Mouse (Mus musculus) frontal cortex, postnatal 14 days (tissue): Measurements from ENCODE around the gene Gm5678.

Experiments used
- DNase-seq, 2 experiments: peaks; one replicate each; pipeline ENCODE4 v3.0.0; 2022; ENCODE audit warnings: low spot score in 2 of 2

Gm5678 gene

DNA sequence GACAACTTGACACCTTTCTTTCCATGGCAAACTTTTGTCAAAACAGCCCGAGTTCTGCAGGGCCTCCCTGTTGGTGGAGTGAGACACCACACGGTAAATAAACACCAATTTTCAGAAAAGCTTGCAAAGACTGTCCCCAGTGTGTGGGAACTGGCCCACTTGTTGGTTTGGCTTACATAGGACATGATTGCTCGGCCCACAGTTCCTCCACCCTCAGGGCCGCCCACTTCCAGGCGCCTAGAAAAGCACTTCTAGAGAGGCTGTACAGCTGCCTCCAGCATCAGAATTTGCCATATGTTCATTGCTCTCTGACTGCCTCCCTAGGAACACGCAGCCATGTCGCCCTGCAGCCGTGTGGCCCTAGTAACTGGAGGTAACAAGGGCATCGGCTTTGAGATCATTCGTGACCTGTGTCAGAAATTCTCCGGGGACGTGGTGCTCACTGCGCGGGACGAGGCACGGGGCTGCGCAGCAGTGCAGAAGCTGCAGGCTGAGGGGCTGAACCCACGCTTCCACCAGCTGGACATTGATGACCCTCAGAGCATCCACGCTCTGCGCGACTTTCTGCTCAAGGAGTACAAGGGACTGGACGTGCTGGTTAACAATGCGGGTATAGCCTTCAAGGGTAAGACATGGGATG lies at the start of gene Gm5678:
TSS of gene Gm5678 (plus strand) at position 337 of the 640 bp plus-strand sequence.
- DNase-seq, result no peak

DNA sequence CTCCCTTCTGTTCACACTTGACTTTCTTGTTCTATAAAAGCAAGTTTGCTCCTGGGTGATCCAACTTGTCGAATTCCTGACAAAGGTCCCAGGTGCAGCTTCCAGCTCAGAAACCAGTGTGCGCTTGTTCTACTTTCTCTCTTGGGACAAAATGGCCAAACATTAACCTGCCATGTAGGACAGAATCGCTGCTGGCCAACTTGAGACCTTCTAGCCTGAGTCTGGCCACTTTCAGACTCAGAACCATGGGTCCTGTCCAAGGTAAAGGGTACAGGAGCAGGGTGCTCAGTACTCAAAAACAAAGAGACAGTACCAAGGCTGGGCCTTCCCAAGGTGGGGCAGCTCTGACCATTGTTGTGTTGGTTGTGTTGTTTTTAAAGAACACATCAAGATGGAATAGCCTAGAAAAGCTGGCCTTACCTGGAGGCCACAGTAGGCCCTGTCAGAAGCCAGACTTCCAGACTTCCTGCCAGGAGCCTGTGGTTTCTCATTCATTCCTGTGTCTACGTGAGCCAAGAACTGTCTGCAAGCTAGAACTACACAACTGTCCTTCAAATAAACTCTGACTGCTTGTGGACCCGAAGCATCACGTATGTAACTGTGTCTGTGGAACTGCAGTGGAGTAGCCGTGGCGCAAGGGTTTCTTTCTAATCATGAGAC lies 49.4 kb upstream of the Gm5678 start:
- DNase-seq, result no peak

DNA sequence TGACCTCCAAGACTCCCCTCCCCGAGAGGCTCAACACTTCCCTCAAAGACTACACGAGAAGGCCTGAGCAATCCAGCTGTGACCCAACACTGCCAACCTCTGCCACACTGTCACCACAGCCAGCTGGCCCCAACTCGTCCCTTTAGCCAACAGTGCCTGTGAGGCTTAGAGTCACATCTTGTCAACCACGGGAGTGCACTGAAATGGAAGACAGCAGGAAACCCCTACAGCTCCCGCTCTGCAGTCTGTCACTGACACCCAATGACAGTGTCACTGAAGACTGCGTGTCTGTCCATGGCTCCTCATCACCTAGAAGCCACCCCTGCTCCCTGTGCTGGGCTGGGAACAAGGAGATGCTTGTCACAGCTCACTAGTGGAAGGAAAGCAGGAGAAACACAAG lies 46.8 kb upstream of the Gm5678 start:
- no peak for DNase-seq

DNA sequence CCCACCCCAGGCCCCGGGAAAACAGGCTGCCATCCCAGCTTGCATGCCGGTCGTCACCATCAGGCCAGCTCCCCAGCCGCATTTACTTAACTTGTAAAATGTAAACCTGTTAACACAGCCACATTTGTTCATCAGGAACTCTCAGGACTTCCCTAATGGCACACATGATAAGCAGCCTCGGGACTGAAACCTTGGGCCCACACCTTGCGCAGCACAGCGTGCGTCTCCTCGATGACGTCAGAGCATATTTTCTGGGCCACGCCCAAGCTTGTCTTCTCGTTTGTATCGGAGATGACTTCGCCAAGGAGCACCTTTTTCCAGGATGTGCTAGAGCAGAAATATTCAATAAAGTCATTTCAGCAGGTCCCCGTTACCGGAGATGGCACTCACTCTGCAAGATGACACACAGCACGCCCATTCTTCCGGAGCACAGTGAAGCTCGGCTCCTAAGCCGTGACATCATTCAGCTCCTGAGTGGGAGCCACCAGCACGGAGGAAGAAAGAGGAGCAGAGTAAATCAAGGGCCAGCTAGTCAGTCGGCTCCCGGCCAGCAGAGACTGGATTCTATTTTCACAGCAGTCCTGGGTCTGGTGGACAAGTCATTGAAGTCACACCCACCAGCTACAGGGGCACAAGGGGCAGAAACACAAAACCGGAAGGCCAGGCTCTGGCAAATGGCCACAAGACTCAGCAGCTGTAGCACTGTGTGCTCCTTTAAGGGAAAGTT lies 42.8 kb upstream of the Gm5678 start:
- DNase-seq, result no peak

DNA sequence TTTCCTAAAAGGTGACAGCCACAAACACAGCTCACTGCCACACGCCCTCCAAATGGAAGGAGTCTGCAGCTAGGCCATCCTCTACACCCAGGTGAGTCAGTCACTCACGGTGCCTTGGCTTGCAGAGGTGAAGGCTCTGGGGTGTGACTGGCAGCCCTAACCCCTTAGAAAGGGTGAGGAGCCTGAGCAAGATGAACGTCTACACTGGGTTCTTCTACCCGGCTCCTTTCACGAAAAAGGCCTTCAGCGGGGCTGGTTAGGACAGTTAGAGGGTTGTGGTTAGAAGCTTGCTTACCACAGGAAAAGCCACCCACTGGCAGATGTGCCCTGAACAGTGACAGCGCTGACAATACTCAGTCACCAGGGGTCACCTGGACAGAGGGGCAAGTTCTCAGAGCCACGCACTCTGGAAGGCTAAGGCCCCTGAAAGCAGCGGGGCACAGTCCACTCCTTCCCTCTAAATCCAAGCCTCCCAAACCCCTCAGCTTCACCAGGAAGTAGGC lies 42.1 kb upstream of the Gm5678 start:
- no peak for DNase-seq

DNA sequence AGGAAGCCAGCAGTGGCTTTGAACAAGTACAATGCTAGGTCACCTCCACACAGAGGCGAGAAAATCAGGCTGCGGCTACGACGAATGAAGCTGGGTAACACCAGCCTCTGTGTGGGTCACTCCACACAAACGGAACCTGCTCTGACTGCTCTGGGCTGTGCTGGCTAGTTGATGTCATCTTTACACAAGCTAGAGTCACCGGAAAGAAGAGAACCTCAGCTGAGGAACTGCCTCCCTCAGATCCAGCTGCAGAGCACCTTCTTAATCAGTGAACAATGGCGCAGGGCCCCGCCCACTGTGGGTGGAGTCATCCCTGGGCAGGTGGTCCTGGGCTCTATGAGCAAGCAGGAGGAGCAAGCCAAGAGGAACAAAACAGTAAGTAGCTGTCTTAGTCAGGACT lies 41.5 kb upstream of the Gm5678 start:
- DNase-seq, result no peak

DNA sequence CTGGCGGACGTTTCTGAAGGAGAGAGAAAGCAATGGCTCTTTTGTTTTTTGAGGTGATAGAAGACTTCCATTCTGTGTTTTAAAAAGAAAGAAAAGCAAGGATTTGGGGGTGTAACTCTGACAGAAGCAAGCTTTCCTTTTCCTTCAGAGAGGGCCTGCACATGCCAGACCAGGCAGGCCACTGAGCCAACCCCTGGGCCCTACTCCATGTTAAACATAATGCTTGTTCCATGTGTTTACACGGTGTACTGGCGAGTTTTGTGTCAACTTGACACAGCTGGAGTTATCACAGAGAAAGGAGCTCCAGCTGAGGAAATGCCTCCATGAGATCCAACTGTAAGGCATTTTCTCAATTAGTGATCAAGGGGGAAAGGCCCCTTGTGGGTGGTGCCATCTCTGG lies 39.6 kb upstream of the Gm5678 start:
- no peak for DNase-seq

DNA sequence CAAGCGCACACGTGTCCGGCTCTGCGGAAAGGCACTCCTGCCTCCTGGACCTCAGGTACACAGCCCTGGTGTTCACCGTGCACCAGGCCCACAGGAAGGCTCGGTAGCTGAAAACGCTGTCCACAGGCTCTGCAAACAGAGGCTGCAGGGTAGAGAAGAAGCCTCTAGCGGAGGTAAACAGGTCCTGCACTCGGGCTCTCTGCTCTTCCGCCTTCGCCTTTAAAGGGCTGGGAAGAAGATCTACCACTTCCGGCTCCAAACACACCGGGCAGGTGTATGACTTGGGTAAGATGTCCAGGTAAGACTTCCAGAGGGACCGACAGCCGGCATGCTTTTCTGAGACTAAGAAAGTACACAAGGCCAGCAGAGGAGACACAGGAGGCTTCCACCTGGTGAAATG lies 37.0 kb upstream of the Gm5678 start:
- no peak for DNase-seq

DNA sequence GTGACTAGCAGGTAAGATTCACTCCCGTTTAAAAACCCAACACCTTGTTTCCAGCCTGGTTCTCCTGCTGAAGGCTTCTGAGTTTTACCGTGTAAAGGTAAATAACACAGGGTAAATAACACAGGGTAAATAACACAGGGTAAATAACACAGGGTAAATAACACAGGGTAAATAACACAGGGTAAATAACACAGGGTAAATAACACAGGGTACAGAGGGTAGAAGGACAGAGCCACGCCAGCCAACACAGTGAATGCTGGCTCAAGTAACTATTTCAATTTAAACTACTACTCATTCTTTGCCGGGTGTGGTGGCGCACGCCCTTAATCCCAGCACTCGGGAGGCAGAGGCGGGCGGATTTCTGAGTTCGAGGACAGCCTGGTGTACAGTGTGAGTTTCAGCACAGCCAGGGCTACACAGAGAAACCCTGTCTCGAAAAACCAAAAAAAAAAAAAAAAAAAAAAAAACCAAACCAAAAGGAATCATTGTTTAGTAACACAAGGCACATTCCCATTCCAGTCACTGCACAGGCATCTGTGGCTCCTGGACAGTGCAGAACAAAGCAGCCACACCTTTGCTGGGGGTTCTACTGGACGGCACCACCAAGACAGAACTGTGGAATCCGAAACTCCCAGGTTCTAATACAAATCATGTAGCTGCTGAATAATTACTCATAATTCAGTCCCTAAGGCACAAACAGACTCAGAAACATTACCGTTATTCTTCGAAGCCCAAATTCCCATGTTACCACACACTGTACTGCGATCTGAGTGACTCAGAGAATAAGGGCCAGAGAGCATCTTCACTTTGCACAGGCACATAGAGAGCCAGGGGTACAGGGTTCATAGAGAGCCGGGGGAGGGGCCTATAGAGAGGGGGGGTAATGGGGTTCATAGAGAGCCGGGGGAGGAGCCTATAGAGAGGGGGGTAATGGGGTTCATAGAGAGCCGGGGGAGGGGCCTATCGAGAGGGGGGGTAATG lies 36.2 kb upstream of the Gm5678 start:
- no peak for DNase-seq

DNA sequence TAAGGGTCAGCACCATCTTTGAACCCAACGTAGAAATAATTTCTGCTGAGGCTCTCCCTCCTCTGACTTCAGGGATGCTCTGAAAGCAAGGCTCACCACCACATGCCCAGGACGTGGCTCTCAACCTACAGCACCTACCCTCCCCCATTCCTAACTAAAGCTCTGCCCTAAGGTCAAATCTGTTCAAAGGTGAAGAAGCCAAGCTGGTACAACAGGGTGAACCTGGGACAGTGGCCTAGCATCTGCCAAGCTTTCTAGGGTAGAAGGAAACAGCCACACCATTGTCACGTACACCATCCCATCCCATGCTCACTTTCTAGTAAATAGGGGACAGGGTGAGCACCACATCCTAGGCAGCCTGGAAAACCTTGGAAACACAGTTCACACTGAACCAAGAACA lies 35.2 kb upstream of the Gm5678 start:
- no peak for DNase-seq

DNA sequence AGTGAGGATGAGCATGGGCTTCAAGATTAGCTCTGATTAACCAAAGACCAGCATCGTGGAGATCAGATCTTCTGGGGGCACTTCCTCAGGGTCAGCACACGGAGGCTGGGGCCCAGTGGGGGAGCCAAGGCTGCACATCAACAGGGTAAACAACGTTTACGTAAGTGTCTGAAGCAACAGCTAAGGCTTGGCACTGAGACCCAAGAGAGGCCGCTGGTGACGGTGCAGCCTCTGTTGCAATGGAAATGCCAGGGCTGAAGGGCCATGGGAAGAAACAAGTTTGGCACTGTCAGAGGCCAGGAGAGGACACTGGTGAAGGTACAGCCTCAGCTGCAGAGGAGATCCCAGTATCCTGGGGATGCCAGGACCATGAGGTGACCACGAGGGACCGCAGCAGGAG lies 34.5 kb upstream of the Gm5678 start:
- DNase-seq, result no peak

DNA sequence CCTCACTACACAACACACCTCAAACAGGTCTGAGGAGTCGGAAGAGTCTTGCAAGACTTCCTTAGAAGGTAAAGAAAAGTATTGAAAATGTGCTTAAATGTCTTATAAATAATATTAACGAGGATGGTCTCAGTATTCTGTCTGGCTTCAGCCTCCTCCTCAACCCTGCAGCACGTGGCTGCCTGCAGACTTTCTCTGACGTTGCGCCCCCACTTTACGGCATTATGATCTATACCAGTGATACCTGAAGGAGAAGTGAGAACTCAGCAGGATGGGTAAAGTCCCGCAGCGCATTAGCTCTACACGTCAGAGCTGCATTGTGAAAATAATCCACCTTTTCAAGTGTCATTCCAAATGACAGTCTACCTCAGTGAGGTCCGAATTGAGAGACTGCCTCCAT lies 33.4 kb upstream of the Gm5678 start:
- no peak for DNase-seq

DNA sequence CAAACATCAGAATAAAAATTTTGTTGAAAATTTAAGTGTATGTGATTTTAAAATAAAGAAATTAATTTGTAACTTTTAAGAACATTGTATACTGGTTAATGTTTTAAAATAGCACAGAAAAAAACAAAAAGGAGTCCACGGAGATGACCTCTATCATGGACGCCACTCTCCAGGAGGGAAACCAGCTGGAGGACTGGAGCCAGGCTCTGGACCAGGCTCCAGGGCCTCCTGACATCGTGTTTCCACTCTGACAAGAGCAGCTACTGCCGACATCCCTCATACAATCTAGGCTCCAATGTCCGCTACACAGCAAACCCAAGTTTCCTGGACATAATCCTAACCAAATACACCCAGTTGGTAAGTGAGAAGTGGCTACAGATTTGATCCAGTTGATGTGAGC lies 32.1 kb upstream of the Gm5678 start:
- no peak for DNase-seq

DNA sequence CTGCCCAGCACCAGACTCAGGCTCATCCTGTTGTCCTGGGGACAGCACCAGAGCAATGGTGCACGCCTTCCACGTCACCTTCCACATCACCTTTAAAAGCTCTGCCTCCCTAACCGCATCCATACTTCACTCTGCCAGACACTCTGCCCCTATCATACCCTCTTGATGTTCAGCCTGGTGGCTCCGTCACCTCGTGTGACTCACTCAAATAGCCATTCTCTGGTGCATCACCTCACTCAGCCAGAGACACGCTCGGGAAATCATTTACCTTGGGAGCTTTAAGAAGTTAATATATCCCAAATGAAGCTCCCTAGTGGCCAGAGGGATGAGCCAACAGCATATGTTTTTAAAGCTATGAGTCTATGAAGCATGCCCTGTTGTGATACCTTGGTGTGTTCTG lies 31.1 kb upstream of the Gm5678 start:
- DNase-seq, result no peak

DNA sequence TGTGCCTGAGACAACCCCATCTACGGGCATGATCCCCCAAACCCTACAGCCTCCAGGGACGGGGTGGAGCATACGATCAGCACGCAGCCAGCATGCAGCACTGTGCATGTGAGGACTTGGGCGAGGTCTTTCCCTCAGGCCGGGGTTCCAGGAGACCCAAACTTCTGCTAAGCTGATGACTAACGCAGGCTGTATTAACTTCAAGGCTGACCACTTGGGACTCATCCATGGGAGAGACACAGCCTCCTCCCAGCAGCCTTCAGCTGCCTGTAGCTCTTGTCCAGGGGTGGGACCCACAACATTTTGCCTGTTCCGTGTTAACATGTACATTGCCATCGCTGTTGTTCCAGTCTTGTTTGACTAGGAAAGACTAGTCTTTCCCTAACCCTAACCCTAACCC lies 30.3 kb upstream of the Gm5678 start:
- no peak for DNase-seq

DNA sequence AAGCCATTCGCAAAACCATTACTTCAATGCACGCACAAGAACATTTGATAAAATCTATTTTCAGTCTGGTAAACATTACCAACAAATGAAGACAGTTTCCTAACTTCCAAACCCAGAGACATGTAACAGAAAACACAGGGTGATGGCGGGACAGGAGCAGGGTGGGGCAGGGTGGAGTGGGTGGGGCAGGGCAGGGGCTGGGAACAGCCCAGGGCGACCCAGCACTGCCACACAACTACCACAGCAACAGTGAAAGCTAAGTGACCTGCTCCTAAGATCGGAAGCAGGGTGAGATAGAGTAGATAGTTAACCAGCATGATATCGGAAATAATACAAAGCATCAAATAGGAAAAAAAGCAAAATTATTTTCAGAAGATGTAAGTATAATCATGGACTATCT lies 28.4 kb upstream of the Gm5678 start:
- DNase-seq, result no peak

DNA sequence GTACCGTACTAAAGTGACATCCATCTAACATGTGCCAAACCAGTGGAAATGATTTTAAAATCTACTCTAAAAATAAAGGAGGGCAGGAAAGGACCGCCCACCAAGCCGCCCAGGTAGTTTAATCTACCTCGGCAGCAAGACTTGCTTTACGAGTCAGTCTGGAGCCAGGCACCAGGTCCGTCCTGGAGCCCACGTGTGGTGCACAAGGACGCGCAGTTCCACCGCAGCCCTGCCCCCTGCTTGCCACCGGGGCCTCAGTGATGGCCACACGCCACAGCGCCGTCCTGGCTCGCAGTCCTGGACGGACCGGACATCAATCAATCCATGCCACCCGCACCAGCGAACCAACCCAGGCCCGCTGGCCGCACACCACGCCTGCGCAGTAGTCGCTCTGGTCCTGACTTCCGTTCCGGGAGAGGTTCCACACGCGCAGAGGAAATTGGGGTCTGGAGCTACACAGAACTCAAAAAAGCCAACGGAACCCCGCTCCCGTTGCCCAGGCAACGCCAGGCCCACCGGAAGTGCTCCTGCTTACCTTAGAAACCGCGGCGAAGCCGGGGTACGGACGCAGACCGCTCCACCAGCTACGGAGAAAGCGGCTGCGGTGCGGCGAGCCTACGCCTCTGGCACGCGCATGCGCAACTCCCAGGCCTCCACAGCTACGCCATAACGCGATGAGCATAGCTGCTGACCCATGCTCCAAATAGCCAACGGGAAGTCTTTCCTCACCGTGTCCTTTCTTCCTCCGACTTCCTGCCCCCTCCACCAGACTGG lies 24.3 kb upstream of the Gm5678 start, which contains the start of gene Setd4:
TSS of gene Setd4 (minus strand) at position 625 of the 774 bp plus-strand sequence.
- peak; percentile 89 to 91 for DNase-seq

DNA sequence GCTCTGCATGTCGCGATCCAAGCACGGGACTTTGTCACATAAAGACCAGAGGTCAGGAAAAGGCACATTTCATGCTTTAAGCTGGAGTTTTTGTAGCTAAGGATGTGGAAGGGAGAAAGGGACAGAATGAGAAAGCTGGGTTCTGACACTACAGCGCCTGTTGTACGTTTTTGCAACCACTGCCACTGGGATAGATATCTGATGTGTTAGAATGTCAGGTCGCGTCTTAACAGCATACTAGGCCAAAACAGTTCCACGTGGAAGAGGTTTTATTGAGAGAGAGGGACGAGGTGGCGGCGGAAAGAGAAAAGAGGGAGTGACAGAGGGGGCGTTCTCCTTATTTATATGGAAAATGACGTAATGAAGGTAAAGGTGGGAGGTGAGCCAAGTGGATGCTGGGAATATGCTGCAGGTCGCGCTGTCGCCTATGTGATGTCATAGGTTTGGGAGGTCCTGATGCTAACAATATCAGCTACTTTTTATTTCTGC lies 23.4 kb upstream of the Gm5678 start:
- peak in 1 of 2 experiments; percentile 28 for DNase-seq

DNA sequence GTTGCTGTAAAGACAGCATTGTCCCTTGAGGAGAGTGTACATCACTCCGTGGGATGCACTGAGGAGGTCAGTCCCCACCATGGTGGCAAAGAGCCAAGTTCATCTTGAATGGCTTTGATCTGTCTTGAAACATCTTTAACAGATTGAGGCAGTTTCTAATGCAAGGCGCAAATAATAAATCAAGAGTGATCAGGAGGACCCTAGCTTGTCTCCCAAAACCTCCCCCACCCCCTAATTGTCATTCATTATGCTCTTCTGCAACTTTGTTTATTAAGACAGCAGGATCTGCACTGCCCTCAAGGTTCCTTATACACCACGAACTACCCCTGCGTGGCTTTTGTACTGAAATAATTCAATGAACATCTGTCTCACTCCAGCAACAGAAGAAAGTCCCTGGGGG lies 22.3 kb upstream of the Gm5678 start, which contains the start of gene Cbr1:
TSS of gene Cbr1 (plus strand) at position 301 of the 400 bp plus-strand sequence.
- no peak for DNase-seq

DNA sequence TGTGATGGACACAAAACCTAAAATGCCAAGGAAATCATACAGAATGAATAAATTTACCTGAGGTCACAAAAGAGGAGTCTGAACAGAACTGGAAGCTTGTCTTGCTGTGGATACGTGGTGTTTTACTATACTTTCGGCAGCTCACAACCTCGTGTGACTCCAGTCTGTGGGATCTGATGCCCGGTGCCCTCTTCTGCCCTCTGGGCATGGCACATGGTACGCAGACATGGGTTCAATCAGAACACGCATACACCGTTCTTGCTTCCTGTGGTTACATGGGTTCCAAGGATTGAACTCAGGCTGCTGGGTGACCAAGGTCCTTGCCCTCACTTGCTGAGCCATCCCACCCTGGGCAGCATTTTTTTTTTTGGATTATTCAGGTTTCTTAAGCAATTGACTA lies 21.8 kb upstream of the Gm5678 start:
- DNase-seq, result no peak

DNA sequence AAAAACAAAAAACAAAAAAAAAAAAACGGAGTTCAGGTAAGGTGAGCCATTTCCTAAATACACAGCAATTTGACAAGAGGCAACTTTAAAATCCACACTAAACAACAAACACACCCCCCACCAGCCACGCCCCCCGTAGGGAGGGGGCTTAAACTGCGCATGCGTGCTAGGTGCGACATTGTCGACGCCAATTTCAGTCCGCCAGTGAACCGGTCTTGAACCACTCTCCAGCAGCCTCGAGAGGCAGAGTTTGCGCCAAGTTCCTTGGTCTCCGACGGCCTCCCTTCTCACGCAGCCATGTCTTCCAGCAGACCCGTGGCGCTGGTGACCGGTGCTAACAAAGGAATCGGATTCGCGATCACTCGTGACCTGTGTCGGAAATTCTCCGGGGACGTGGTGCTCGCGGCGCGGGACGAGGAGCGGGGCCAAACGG lies 20.2 kb upstream of the Gm5678 start:
- peak; percentile 64 to 71 for DNase-seq
